Mouse (Mus musculus) spleen, postnatal 0 days (tissue): ENCODE data around the gene Edaradd. TPM values are rescaled to one million over a fixed set of nuclear protein-coding genes. Genes with fewer than 3 reads are reported as not detected.

Experiments
- polyA plus RNA-seq: library from polyadenylated mRNA; unstranded; fragments of >200 nt; fragmentation: Nextera tagmentation; extraction: Ambion mirVana; gene quantifications from 2 replicates; pipeline ENCODE4 v1.2.1, GENCODE M21; 2015

The Edaradd gene
- polyA plus RNA-seq: 0.61 and 0.79 TPM in 2 replicates

DNA sequence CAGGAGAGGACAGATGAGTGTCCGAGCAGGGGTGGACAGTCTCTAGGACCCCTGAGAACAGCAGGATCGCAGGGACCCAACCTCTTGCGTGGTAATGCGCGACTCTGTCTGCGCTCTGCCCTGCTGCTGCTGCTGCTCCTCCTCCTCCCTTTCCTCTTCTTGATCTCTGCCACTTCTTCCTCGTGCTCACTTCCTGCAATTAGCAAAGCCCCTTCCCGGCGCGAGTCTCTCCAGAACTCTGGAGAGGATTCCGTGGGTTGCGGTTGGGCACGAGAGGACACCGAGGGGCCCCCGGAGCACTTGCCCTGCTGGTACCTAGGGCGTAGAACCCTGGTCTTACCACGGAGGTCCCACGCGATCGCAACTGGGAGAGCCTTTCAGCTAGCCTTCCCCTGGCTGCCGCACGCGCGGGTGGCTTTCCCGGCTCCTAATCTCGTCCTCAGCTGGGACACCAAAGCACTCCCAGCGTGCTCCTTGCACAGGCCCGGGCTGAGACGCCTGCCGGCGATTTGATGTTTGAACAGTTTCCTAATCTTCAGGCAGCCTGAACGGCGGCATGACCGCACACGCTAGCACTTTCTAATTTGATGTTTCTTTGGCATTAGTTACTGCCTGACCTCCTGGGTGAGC lies at the start of gene Edaradd:
Gene Edaradd, minus strand, starts transcription at position 484 of the 630 bp plus-strand sequence.

DNA sequence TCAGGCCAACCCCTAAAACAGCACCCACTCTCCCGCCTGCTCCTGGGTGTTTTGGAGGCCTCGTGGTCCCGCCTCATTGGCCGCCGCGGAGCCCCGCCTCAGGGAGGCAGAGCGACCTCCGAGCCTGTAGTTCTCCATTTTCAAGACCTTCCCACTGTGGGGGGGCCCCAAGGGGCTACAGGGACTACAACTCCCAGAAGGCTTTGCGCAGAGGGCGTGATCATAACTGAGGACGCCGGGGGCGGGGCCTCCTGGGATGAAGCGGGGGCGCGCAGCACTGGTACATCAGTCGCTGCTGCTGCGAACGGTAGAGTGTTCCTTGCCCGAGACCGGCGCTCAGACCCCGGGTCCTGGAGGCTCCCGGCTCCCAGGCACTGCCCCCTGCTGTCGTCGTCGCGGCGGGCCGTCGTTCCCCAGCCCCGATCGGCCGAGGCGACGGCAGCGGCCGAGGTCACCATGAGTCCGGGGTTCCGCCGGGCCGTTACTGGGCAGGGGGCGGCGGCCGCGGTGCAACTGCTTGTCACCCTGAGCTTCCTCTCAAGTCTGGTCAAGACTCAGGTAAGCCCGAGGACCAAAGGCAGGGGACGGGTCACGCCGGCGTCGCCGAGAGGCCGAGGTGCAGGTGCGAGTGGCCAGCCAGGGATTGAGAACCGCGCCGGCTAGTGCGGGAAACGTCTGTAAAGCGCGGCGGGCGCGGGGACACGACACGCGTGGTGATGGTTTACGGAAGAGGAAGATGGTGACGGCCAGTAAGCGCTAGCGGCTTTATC lies 45.6 kb upstream of the Edaradd start, which contains the start of gene Ero1lb:
Gene Ero1lb, plus strand, starts transcription at position 254 of the 770 bp plus-strand sequence.

GRCm38 (mm10) chr13:12464844-12465243 lies 55.4 kb downstream of the Edaradd start, which contains the start of gene Lgals8:
Lgals8 (minus strand) TSS chr13:12464944.

Other genes starting within 250 kb of the Edaradd start
- gene Actn2, start 179.7 kb downstream of the Edaradd start, polyA plus RNA-seq: 0.93 and 2.2 TPM in 2 replicates
- gene Heatr1, start 125.4 kb downstream of the Edaradd start, polyA plus RNA-seq: 11.6 and 12.9 TPM in 2 replicates
- 18.9 and 23.2 TPM in 2 replicates for gene Lgals8, start 55.5 kb downstream of the Edaradd start, polyA plus RNA-seq
- gene Ero1lb, start 45.4 kb upstream of the Edaradd start, polyA plus RNA-seq: 4.4 and 4.6 TPM in 2 replicates